Mouse (Mus musculus): ENCODE results near the gene Zap70.

DNA sequence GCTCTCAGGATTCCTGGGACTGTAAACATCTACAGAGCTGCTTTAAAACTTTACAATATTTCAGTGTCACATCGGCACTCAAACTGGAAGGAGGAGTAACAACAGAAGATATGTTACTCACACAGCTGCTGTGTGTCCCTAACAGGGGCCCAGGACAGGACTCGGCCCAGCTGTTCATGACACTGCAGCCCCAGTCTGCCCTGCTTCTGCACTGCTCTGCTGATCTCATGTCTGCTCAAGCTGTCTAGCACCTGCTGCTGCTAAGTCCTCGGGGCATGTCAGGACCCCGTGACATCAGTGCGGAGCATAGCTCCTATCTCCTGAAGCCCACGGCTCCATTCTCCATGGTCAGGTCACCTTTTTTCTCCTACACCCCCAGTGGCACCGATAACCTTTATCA, 35.1 kb downstream of the Zap70 start:
- TF ChIP-seq CTCF (IDR thresholded peaks at IDR 0.05; ENCODE audit: extremely low read depth, insufficient read depth, insufficient read length, insufficient replicate concordance) (no peak), POLR2A (IDR thresholded peaks at IDR 0.05; ENCODE audit: low read depth, low read length) (no peak)
